Mouse (Mus musculus): ENCODE measurements around the gene Spsb4.

The Spsb4 gene

DNA sequence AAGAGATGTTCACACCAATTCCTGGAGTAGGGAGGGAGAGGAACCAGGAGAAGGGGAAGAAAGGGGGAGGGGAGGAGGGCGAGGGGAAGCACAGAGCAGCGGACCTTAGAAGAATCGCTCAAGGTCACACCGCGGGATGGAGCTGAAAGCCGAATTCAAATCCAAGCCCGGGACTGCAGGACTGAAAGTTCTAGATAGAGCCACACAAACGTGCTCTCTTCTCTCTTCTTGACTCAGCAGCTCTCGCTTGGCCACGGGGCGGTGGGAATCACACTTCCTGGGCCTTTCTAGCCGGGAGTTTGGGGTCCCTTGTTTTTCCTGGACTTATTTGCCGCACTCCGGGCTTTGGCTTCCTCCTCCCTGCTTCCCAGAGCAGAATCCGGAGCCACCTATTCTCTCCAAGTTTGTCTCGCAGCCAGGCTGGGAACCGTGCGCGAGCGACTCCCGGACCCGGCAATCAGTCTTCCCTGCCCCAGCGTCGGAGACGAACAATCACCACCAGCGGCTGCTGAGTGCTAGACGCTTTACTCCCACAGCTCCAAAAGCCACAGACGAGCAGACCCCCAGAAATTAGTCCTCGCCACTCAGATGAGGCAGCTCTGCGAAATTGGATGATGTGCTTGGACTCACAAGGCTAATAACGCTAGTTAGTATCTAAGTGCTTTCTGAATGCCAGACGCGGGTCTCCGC lies 1.4 kb downstream of the Spsb4 start:
- peak in 1 of 2 experiments; percentile 74 for DNase-seq (ENCODE audit: inconsistent age in 2 of 2, low spot score in 1 of 2)

DNA sequence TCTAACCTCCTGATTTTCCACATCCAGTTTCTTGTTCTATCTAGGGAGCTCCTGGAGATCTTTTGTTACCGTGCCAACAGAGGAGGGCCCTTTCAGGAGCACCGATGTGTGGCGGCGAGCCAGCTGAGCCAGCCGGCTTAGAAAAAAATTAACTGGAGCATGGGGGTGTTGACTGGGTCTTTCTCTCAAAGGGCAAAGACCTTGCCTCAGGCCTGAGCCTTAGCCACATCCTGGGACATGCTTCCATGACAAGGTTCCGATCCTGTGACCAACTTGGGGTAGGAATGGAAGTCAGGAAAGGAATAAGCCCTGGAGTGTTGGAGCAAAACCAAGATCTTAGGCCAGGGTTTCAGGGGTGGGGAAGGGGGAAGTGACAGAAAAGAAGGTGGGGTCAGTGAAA lies 2.9 kb downstream of the Spsb4 start:
- DNase-seq (ENCODE audit: inconsistent age in 2 of 2, low spot score in 1 of 2): no peak

DNA sequence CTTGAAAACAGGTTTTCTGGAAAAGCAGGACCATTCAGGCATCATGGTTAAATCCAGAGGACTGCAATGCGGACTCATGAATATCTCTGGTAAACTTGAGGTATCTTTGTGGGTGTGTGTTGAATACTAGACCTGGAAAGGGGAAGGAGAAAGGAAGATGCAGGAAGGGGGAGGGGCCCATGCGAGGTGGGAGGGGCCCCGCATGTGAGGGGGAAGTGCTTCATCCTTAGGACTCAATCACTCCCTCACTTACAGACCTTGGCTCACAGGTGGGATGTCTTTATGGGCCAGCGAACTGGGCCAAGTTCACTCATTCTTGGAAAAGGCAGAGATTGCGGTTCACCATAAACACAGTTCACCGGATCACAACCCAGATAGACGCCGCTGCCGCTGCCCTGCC lies 4.9 kb downstream of the Spsb4 start:
- no peak for DNase-seq (ENCODE audit: inconsistent age in 2 of 2, low spot score in 1 of 2)

DNA sequence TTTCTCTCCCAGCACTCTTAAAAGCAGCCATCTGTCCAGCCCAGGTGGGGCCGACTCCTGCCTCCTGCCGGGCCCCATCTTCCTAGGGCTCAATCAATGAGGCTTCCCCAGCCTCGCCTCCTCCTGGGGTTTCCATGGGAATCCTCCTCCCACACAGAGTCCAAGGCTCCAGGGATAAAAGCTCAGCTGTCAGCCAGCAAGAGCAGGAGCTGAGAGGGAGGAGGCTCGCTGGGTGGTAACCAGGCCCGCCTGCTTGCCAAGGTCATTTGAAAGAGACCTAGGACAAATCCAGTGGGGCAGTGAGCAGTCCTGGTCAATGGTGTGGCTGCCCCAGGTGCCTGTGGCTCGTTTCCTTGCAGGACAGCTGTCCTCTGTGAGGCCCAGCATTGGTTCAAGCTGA lies 5.5 kb downstream of the Spsb4 start:
- DNase-seq (ENCODE audit: inconsistent age in 2 of 2, low spot score in 1 of 2): peak in 1 of 2 experiments; percentile 51

DNA sequence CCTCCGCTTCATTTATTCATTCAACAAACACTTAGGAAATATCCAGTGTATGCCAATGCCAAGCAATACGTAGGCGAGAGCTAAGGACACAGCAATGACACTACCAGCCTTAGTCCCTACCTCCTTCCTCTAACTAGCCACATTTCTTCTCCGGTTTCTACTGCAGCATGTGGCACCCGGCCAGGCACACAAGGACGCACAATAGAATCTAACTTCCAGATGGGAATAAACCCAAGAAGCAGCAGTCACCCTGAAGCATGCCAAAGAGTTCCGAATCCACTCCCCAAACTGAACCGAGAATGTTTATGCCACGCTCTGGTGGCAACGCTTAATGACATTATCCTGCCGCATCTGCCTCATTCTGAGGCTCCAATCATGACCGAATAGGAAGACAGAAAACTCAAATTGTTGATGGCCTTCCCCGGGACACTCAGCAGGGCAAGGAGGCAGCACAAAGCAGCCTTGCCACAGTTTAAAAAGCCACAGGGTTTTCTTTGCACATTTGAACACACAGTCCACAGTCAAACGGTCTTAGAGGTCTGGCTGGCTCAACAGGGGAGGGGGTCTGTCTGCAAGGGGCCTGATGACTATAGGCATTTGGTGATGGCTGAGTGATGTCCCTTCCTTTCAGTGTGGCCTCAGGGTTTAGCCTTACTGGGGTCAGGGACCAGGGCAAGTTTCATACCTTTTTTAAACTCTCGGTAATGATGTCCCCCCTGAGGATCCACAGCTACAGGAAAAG lies 7.0 kb downstream of the Spsb4 start:
- peak; percentile 38 to 76 for DNase-seq (ENCODE audit: inconsistent age in 2 of 2, low spot score in 1 of 2)

DNA sequence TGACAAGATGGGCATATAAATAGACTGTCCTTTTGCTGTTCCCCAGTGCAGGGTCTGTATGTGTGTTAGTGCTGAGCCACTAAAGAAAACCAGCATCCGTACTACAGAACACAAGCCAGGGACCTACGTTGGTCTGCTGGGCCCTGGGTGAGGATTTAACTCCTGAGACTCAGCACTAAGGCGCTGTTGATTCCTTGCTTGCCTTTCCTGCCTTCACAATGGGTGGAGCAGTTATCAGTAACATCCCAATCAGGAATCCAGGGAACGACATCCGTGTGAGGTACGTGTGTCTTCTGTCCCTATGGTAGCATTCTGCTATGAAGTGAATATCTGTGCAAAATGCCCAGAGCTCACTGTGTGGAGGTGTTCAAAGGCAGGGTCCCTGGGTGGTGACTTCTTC lies 8.2 kb downstream of the Spsb4 start:
- no peak for DNase-seq (ENCODE audit: inconsistent age in 2 of 2, low spot score in 1 of 2)

DNA sequence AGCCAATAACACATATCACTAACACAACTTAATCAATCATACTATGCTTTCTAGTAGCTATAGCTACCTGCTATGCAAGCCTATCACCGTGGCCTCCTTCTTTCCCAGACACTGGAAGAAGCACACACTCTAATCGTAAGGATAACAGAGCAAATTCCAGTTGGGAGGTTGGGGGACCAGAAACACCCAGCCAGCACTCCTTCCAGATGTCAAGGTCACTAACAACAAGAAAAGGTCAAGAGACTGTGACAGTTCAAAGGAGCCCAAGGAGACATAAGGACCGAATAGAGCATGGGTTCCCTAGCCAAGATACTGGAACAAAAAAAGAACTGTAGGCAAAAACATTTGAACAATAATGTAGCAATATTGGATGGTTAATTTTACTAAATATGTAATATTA lies 13.9 kb downstream of the Spsb4 start:
- no peak for DNase-seq (ENCODE audit: inconsistent age in 2 of 2, low spot score in 1 of 2)

DNA sequence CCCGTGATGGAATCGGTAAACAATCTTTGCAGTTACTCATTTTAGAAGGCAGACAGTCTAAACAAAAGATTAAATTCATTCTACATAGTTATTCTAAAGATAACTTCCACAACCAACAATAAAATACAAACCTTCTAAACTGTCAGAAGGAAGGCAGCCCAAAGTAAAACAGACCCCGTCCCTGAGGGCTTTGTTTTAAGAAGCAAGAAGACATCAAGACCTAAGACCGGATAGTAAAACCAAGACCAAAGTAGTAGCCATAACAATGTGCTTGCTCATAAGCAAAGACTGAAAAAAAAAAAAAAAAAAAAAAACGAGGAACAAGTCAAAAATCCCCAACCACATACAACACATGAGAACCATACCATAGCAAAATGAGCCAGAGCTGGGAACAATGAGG lies 15.5 kb downstream of the Spsb4 start:
- DNase-seq (ENCODE audit: inconsistent age in 2 of 2, low spot score in 1 of 2): no peak

DNA sequence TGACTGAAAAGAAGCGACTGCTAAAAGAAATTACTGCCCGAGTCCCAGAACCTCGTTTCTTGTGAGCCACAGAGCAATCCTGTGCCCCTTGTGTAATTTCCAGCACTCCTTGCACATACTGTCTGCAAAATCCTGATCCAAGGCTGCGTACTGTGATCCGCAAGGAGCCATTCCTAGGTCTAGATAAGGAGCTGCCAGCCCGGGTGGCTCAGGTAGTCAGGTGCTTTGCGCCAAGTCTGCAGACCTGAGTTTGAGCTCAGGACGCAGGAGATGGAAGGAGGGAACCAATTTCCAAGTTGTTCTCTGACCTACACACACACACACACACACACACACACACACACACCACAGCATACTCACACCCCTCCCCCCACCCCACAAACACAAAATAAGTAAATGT lies 16.0 kb downstream of the Spsb4 start:
- no peak for DNase-seq (ENCODE audit: inconsistent age in 2 of 2, low spot score in 1 of 2)

DNA sequence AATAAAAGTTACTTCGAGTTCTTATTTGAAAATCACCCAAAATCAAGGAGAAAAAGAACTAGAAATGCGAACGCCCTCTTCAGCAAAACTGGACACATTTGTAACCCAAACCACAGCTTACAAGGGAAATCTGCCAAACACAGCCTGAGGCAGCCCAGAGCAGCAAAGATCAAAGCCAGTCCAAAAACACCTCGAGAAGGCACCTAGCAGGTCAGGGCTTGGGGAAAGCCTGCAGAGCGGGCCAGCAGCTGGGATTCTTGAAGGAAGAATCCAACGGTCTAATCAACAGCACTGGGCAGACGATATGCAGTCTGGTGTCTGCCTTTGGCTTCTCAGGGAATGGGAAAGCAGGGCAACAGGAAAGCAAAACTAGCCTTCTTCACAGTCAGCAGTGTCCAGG lies 16.6 kb downstream of the Spsb4 start:
- DNase-seq (ENCODE audit: inconsistent age in 2 of 2, low spot score in 1 of 2): no peak

DNA sequence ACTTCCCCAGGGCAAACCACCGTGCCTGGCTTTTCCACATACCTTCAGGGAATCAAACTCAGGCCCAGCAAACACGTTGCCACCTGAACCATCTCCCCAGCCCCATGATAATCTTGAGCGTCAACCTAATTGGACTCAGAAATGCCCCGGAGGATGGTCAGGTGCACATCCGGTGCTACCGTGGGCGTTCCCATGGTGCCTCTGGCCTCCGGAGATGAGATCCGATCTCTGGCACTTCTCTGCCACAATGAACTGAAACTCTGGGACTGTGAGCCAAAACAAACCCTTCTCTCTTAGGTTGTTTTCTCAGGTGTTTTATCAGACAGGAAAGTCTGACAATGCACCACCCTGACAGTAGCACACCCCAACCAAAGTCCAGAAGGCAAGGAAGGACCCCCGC lies 17.2 kb downstream of the Spsb4 start:
- no peak for DNase-seq (ENCODE audit: inconsistent age in 2 of 2, low spot score in 1 of 2)

DNA sequence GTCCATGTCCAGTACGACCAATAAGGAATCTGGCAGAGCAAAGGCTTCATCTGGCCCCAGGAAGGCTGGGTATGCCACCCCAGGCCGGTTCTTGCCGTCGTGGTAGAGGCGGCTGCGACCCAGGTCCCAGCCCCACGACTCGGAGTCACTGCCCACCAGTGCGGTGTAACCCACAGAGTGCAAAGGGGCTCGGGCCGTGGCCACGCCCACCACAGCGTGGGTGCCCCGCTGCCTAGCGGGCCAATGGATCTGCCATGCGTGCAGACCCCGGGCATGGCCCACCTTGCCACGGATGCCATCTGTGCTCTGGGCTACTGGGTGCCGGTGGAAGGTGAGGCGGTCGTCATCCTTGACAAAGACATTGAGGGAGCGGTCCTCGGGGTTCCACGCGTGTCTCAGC lies 22.9 kb downstream of the Spsb4 start:
- DNase-seq (ENCODE audit: inconsistent age in 2 of 2, low spot score in 1 of 2): no peak

DNA sequence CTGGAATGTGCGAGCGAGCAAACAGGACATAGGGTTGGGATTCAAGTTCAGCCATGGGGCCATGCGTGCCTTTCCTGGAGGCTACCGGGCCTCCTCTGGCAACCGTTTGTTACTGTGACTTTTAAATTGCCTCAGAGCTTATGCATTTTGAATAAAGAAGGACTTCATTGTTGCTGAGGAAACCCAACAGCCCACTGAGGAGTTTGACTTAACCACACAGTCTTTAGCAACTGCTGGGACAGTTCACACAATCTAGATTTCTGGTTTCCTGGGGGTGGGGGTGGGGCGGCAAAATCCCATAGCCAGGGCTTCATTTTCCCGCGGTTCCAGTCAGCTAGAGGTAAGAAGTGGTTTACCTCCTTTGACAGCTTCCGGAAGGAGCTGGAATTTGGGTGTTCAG lies 23.9 kb downstream of the Spsb4 start:
- no peak for DNase-seq (ENCODE audit: inconsistent age in 2 of 2, low spot score in 1 of 2)

DNA sequence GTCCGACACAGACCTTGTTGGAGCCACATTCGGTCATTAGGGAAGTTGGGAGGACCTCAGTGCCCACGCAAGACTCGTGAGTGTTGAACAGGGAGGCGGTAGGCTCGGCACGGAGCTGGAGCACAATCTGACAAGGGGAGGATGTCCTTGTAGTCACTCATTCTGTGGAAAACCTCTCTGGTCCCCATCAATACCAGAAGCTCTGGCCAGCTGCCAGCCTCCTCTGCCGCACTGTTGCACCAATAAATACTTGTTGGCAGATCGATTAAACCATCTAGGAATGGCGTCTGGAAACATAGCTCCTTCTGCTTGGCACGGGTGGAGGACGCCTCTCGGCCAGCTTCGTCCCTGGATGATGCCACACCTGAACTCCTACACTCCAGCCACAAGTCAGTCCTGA lies 27.5 kb downstream of the Spsb4 start:
- DNase-seq (ENCODE audit: inconsistent age in 2 of 2, low spot score in 1 of 2): no peak

DNA sequence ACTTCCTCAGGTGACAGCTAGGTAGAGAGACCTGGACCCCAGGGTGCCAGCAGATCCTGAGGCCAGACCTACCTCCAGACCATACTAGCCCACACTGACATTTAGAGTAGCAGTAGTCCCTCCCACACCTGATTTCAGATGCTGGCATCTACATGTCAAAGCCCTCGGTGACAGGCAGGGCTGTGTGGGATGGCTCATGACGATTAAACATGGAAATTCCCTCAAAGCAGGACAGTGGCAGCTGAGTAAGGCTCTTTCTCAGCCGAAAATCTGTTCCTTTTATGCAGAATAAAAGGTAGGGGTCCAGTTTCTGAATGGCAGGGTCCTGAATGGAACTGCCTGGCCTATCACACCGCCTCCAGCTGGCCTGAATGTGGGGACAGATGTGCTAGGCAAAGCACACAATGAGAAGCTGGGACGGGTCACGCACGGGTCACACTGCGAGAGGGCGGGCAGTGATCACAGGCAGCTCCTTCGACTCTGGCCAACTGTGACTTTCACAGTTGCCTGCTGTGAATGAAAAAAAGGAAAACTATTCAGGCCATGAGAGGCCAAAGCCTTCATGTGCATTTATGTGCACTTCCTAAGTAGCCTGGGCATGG lies 29.2 kb downstream of the Spsb4 start:
- no peak for DNase-seq (ENCODE audit: inconsistent age in 2 of 2, low spot score in 1 of 2)

DNA sequence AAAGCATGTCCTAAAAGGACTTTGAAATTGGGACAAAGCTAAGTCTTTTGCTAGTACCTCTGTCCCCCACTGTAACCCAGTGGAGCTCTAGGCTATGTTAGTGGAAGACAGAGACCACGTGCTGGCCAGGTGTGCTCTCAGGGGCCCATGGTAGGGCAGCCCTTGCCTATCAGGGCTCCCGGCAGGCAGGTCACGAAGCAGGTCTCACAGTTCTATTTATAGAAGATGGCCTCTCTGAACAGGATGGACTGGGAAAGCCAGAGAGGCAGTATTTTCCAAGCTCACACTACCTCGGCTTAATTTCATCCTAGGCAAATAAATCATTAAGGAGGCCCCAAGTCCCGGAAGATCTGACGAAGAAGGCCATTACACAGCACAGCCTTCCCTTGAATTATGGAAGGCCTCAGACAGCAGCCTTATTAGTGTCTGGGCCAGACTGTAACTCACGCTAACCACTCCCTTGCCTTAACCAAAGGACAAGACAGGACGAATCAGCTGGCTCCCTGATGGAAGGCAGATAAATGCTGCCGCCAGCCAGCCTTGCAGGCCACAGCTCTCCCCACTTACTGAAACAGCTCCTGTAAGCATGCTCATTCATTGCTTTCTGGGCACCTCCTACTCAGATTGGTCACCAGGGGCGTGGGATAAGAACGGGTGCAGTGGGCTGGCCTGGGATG lies 31.7 kb downstream of the Spsb4 start:
- peak; percentile 11 to 58 for DNase-seq (ENCODE audit: inconsistent age in 2 of 2, low spot score in 1 of 2)

DNA sequence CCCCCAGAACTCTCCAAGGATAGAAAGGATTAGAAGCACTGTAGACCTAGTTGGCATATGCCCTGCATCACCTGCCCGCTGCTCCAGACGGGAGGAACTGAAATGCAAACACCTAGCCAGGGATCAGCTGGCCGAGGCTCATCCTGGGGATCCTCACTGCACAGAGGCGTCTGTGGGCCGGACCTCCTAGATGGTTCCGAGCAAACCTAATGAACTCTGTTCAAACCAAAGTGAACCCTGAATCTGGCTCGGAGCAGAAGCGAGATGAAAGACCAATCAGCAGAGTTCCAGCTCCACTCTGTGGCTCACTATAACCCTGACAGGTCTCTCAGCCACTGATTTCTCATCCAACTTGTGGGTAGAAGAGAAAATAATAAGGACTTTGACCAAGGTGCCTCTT lies 34.6 kb downstream of the Spsb4 start:
- no peak for DNase-seq (ENCODE audit: inconsistent age in 2 of 2, low spot score in 1 of 2)

DNA sequence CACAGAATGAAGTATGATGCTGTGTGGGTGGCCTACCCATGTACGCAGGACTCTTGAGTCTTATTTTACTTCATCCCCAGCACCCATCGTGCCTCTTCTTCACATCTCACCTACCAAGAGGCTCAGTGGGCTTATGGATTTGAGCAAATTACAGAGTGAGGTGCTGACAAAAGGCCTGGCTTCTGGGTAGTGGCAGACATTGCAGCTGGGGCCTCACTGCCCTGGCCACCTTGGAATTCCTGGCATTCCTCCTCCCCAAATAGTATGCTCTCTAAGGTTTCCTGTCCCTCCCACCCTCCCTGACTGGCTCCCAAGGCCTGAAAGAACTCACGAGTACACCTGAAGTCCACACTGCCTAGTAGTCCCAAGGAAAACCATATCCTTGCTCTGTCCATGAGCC lies 35.7 kb downstream of the Spsb4 start:
- DNase-seq (ENCODE audit: inconsistent age in 2 of 2, low spot score in 1 of 2): no peak

DNA sequence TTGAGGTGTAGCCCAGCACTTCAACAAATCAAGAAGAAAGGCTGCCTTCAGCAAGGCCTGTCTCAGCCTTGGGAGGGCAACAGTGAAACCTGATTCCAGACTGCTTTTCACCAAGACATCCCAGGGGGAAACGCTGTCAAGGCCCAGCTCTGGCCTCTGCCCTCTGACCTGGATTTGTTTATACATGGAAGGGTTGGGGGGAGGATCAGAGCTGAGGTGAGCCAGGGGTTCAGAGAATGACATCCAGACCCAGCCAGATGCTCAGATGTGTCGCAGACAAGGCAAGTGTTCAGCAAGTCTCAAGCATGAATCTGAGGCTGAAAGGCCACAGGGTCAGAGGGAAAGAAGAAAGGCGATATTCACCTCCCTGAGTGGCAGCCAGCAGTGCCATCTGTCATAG lies 36.3 kb downstream of the Spsb4 start:
- no peak for DNase-seq (ENCODE audit: inconsistent age in 2 of 2, low spot score in 1 of 2)

DNA sequence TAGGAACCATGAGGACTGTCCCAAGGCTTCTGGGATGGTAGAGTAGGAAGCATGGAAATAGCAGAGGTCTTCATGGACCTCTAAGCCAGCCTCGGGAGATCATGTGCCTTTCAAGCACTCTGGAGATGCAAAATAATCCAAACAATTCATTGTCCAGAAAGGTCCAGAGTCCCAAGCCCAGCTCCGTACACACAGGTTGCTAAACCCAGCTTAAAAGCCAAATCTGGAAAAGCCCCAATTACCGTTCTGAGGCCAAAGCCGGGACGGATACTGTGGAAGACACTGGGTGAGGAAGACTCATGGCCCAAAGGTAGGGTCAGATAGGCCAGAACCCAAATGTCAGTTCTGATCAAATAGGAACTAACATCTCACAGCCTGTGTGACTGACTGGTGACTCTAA lies 36.8 kb downstream of the Spsb4 start:
- DNase-seq (ENCODE audit: inconsistent age in 2 of 2, low spot score in 1 of 2): no peak

DNA sequence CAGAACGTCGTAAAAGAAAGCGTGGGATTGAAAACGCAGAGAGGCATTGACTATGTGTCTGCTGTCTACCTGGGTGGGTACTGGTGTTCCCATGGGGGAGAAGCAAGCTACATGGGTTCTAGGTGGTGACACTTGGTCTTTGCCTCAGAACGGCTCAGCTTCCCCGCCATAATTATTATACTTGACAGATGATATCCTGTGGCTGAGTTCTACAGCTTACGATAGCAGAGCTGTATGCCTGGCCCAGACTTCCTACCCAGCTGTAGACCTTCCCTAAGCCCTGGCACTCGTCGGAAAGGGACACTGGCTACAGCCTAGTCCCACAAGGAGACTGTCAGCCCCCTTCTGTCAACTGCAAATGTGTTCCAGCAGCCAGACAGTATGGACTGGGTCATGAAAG lies 37.5 kb downstream of the Spsb4 start:
- no peak for DNase-seq (ENCODE audit: inconsistent age in 2 of 2, low spot score in 1 of 2)
